Mouse (Mus musculus): ENCODE data around the gene Mcf2l.

The Mcf2l gene

GRCm38 (mm10) chr8:12951051-12951630, 77.5 kb downstream of the Mcf2l start:
- no peak for DNase-seq (ENCODE audit: low spot score in 2 of 2)

- DNase-seq (ENCODE audit: low spot score in 2 of 2), result no peak
These were observed 79.1 kb downstream of the Mcf2l start for GRCm38 (mm10) chr8:12952699-12953098.

GRCm38 (mm10) chr8:12955362-12955879, 81.8 kb downstream of the Mcf2l start:
- DNase-seq (ENCODE audit: low spot score in 2 of 2), result no peak

GRCm38 (mm10) chr8:12955880-12956279, 82.3 kb downstream of the Mcf2l start:
- DNase-seq (ENCODE audit: low spot score in 2 of 2), result no peak

- no peak for DNase-seq (ENCODE audit: low spot score in 2 of 2)
These were observed 83.3 kb downstream of the Mcf2l start for GRCm38 (mm10) chr8:12956941-12957340.

- no peak for DNase-seq (ENCODE audit: low spot score in 2 of 2)
These were observed 83.8 kb downstream of the Mcf2l start for GRCm38 (mm10) chr8:12957419-12957818.

GRCm38 (mm10) chr8:12960609-12961008, 87.0 kb downstream of the Mcf2l start:
- DNase-seq (ENCODE audit: low spot score in 2 of 2), result no peak

GRCm38 (mm10) chr8:12961211-12961610, 87.6 kb downstream of the Mcf2l start:
- DNase-seq (ENCODE audit: low spot score in 2 of 2), result no peak

- DNase-seq (ENCODE audit: low spot score in 2 of 2), result no peak
These were observed 88.4 kb downstream of the Mcf2l start for GRCm38 (mm10) chr8:12961821-12962534.

GRCm38 (mm10) chr8:12962541-12963380, 89.2 kb downstream of the Mcf2l start:
- DNase-seq (ENCODE audit: low spot score in 2 of 2), result no peak

GRCm38 (mm10) chr8:12976290-12976689, 102.7 kb downstream of the Mcf2l start:
- no peak for DNase-seq (ENCODE audit: low spot score in 2 of 2)

GRCm38 (mm10) chr8:12976723-12977122, 103.1 kb downstream of the Mcf2l start:
- DNase-seq (ENCODE audit: low spot score in 2 of 2), result no peak

GRCm38 (mm10) chr8:12977325-12977724, 103.7 kb downstream of the Mcf2l start:
- no peak for DNase-seq (ENCODE audit: low spot score in 2 of 2)

- DNase-seq (ENCODE audit: low spot score in 2 of 2), result no peak
These were observed 104.7 kb downstream of the Mcf2l start for GRCm38 (mm10) chr8:12978308-12978707.

GRCm38 (mm10) chr8:12978726-12979125, 105.1 kb downstream of the Mcf2l start:
- no peak for DNase-seq (ENCODE audit: low spot score in 2 of 2)

- DNase-seq (ENCODE audit: low spot score in 2 of 2), result no peak
These were observed 110.3 kb downstream of the Mcf2l start for GRCm38 (mm10) chr8:12983681-12984467.

GRCm38 (mm10) chr8:12984601-12985243, 111.1 kb downstream of the Mcf2l start:
- no peak for DNase-seq (ENCODE audit: low spot score in 2 of 2)

- no peak for DNase-seq (ENCODE audit: low spot score in 2 of 2)
These were observed 111.7 kb downstream of the Mcf2l start for GRCm38 (mm10) chr8:12985259-12985658.

- no peak for DNase-seq (ENCODE audit: low spot score in 2 of 2)
These were observed 114.0 kb downstream of the Mcf2l start for GRCm38 (mm10) chr8:12987571-12987970.

- DNase-seq (ENCODE audit: low spot score in 2 of 2), result no peak
These were observed 115.3 kb downstream of the Mcf2l start for GRCm38 (mm10) chr8:12988722-12989430.
